Mouse (Mus musculus): ENCODE measurements around the gene Tmem198. TPM values are rescaled to one million over a fixed set of nuclear protein-coding genes. Genes with fewer than 3 reads are reported as not detected.

Gene Tmem198
- polyA plus RNA-seq (2015; fragmentation: Nextera tagmentation; extraction: Ambion mirVana) = 1.3 and 1.4 TPM in 2 replicates

- WGBS = under 1% methylated on average over 75 of the region's 76 CpGs
- Histone ChIP-seq H3K4me3 (replicated peaks) (peak within 1 kb of the TSS; percentile 79), H3K27me3 (peaks cover 40% of the 10 kb centered on the region), H3K9ac (peak within 1 kb of the TSS; percentile 54), H3K9me3 (replicated peaks) (no peaks in the 10 kb centered on the region), H3K4me1 (peaks cover 32% of the 10 kb centered on the region), H3K36me3 (peaks cover 30% of the 10 kb centered on the region), H3K27ac (replicated peaks) (peak within 1 kb of the TSS; percentile 86), H3K4me2 (replicated peaks) (peak within 1 kb of the TSS; percentile 73)
- ATAC-seq (ENCODE audit: insufficient number of reproducible peaks, low FRiP score, low TSS enrichment, low read depth) = peak; percentile 93
These were observed at the start of gene Tmem198, which contains the start of gene Chpf for GRCm38 (mm10) chr1:75478916-75479634. Gene Tmem198 (plus strand): TSS chr1:75479532. Gene Chpf (minus strand): TSS chr1:75479307.

- Histone ChIP-seq H3K27me3 (no peaks in the 10 kb centered on the region), H3K27ac (replicated peaks) (peak within 1 kb of the TSS; percentile 71), H3K4me2 (replicated peaks) (peak within 1 kb of the TSS; percentile 70), H3K9me3 (replicated peaks) (no peaks in the 10 kb centered on the region), H3K36me3 (peaks cover 7% of the 10 kb centered on the region; the same call in 1 of the 2 replicates), H3K4me3 (replicated peaks) (peak within 1 kb of the TSS; percentile 67), H3K4me1 (peaks cover 17% of the 10 kb centered on the region), H3K9ac (peak within 1 kb of the TSS; percentile 49)
- 4% methylated on average over 28 of the region's 28 CpGs for WGBS
- peak; percentile 78 for ATAC-seq (ENCODE audit: insufficient number of reproducible peaks, low FRiP score, low TSS enrichment, low read depth)
These were observed 43.6 kb upstream of the Tmem198 start, which contains the start of gene Gmppa for GRCm38 (mm10) chr1:75435475-75436328. Gene Gmppa (plus strand): TSS chr1:75435930.

- Histone ChIP-seq H3K36me3 (peaks cover 24% of the 10 kb centered on the region; the same call in 1 of the 2 replicates), H3K4me2 (replicated peaks) (no peak overlapping the region), H3K27me3 (no peaks in the 10 kb centered on the region), H3K4me3 (replicated peaks) (no peak overlapping the region), H3K27ac (replicated peaks) (no peak overlapping the region), H3K9ac (no peak overlapping the region), H3K4me1 (peaks cover 30% of the 10 kb centered on the region), H3K9me3 (replicated peaks) (no peaks in the 10 kb centered on the region)
- 88% methylated on average over 8 of the region's 9 CpGs for WGBS
- no peak for ATAC-seq (ENCODE audit: insufficient number of reproducible peaks, low FRiP score, low TSS enrichment, low read depth)
These were observed 40.5 kb upstream of the Tmem198 start for GRCm38 (mm10) chr1:75438782-75439181.

GRCm38 (mm10) chr1:75440661-75441060, 38.7 kb upstream of the Tmem198 start:
- H3K27ac ChIP-seq (replicated peaks) = no peak overlapping the region
- no peak for ATAC-seq (ENCODE audit: insufficient number of reproducible peaks, low FRiP score, low TSS enrichment, low read depth)
- no peaks in the 10 kb centered on the region for H3K9me3 ChIP-seq (replicated peaks)
- peaks cover 45% of the 10 kb centered on the region for H3K4me1 ChIP-seq
- peaks cover 24% of the 10 kb centered on the region; the same call in 1 of the 2 replicates for H3K36me3 ChIP-seq
- peaks cover 11% of the 10 kb centered on the region for H3K27me3 ChIP-seq
- no peak overlapping the region for H3K4me3 ChIP-seq (replicated peaks)
- H3K9ac ChIP-seq = no peak overlapping the region
- H3K4me2 ChIP-seq (replicated peaks) = no peak overlapping the region
- 89% methylated on average over 7 of the region's 7 CpGs for WGBS

- Histone ChIP-seq H3K27ac (replicated peaks) (no peak overlapping the region), H3K4me2 (replicated peaks) (no peak overlapping the region), H3K27me3 (peaks cover 20% of the 10 kb centered on the region), H3K36me3 (peaks cover 24% of the 10 kb centered on the region; the same call in 1 of the 2 replicates), H3K9me3 (replicated peaks) (no peaks in the 10 kb centered on the region), H3K4me1 (peaks cover 50% of the 10 kb centered on the region), H3K9ac (no peak overlapping the region), H3K4me3 (replicated peaks) (no peak overlapping the region)
- no peak for ATAC-seq (ENCODE audit: insufficient number of reproducible peaks, low FRiP score, low TSS enrichment, low read depth)
- WGBS = 90% methylated on average over 15 of the region's 15 CpGs
These were observed 37.8 kb upstream of the Tmem198 start for GRCm38 (mm10) chr1:75441471-75441996.

GRCm38 (mm10) chr1:75442171-75442570, 37.2 kb upstream of the Tmem198 start:
- no peak overlapping the region for H3K4me2 ChIP-seq (replicated peaks)
- peaks cover 24% of the 10 kb centered on the region; the same call in 1 of the 2 replicates for H3K36me3 ChIP-seq
- H3K27ac ChIP-seq (replicated peaks) = no peak overlapping the region
- H3K4me3 ChIP-seq (replicated peaks) = no peak overlapping the region
- peaks cover 50% of the 10 kb centered on the region for H3K4me1 ChIP-seq
- 83% methylated on average over 9 of the region's 9 CpGs for WGBS
- no peak overlapping the region for H3K9ac ChIP-seq
- no peaks in the 10 kb centered on the region for H3K9me3 ChIP-seq (replicated peaks)
- H3K27me3 ChIP-seq = peaks cover 26% of the 10 kb centered on the region
- no peak for ATAC-seq (ENCODE audit: insufficient number of reproducible peaks, low FRiP score, low TSS enrichment, low read depth)

- no peaks in the 10 kb centered on the region for H3K9me3 ChIP-seq (replicated peaks)
- WGBS = 53% methylated on average over 8 of the region's 8 CpGs
- no peak overlapping the region for H3K4me2 ChIP-seq (replicated peaks)
- H3K36me3 ChIP-seq = peaks cover 24% of the 10 kb centered on the region; the same call in 1 of the 2 replicates
- H3K9ac ChIP-seq = no peak overlapping the region
- H3K4me3 ChIP-seq (replicated peaks) = no peak overlapping the region
- no peak overlapping the region for H3K27ac ChIP-seq (replicated peaks)
- peaks cover 32% of the 10 kb centered on the region for H3K27me3 ChIP-seq
- peaks cover 51% of the 10 kb centered on the region for H3K4me1 ChIP-seq
- ATAC-seq (ENCODE audit: insufficient number of reproducible peaks, low FRiP score, low TSS enrichment, low read depth) = no peak
These were observed 36.5 kb upstream of the Tmem198 start for GRCm38 (mm10) chr1:75442811-75443210.

- peaks cover 57% of the 10 kb centered on the region for H3K4me1 ChIP-seq
These were observed 35.9 kb upstream of the Tmem198 start for GRCm38 (mm10) chr1:75443247-75444024.

GRCm38 (mm10) chr1:75444208-75444607, 35.1 kb upstream of the Tmem198 start:
- Histone ChIP-seq H3K36me3 (peaks cover 24% of the 10 kb centered on the region; the same call in 1 of the 2 replicates), H3K4me3 (replicated peaks) (no peak overlapping the region), H3K4me2 (replicated peaks) (no peak overlapping the region), H3K27ac (replicated peaks) (no peak overlapping the region), H3K9me3 (replicated peaks) (no peaks in the 10 kb centered on the region), H3K27me3 (peaks cover 45% of the 10 kb centered on the region), H3K9ac (no peak overlapping the region), H3K4me1 (peaks cover 64% of the 10 kb centered on the region)
- no peak for ATAC-seq (ENCODE audit: insufficient number of reproducible peaks, low FRiP score, low TSS enrichment, low read depth)
- 30% methylated on average over 3 of the region's 3 CpGs for WGBS

More at GRCm38 (mm10) chr1:75443247-75444024, 35.9 kb upstream of the Tmem198 start:
- H3K27ac ChIP-seq (replicated peaks) = no peak overlapping the region
- H3K4me3 ChIP-seq (replicated peaks) = no peak overlapping the region
- no peak overlapping the region for H3K9ac ChIP-seq
- no peak for ATAC-seq (ENCODE audit: insufficient number of reproducible peaks, low FRiP score, low TSS enrichment, low read depth)
- H3K36me3 ChIP-seq = peaks cover 24% of the 10 kb centered on the region; the same call in 1 of the 2 replicates
- H3K4me2 ChIP-seq (replicated peaks) = no peak overlapping the region
- peaks cover 38% of the 10 kb centered on the region for H3K27me3 ChIP-seq
- H3K9me3 ChIP-seq (replicated peaks) = no peaks in the 10 kb centered on the region
- 27% methylated on average over 13 of the region's 13 CpGs for WGBS

- Histone ChIP-seq H3K27ac (replicated peaks) (no peak overlapping the region), H3K9me3 (replicated peaks) (no peaks in the 10 kb centered on the region), H3K9ac (no peak overlapping the region), H3K4me1 (peaks cover 74% of the 10 kb centered on the region), H3K4me2 (replicated peaks) (no peak overlapping the region), H3K27me3 (peaks cover 55% of the 10 kb centered on the region), H3K36me3 (peaks cover 21% of the 10 kb centered on the region; the same call in 1 of the 2 replicates), H3K4me3 (replicated peaks) (no peak overlapping the region)
- 10% methylated on average over 9 of the region's 9 CpGs for WGBS
- ATAC-seq (ENCODE audit: insufficient number of reproducible peaks, low FRiP score, low TSS enrichment, low read depth) = no peak
These were observed 34.1 kb upstream of the Tmem198 start for GRCm38 (mm10) chr1:75445141-75445701.
